Mouse (Mus musculus) heart, postnatal 10 days (tissue): Measurements from ENCODE around the gene Mfsd4b5. TPM values are rescaled to one million over a fixed set of nuclear protein-coding genes. Genes with fewer than 3 reads are reported as not detected.
"Not testable (repeated sequence)": the region's sequence is repeated elsewhere in the genome, so short reads cannot be mapped to it uniquely, and the experiment has no call there.

Source experiments
- DNase-seq, 2 experiments: peaks; one replicate each; pipeline ENCODE4 v3.0.0; 2021
- intact Hi-C: fragments of 180-260 bp; cut with DNase I; formaldehyde crosslinking; loops from one replicate; pipeline ENCODE4 v1.15.1; 2025
- total RNA-seq, 2 experiments: library from RNA; stranded (reverse); gene quantifications; 2 replicates each; pipeline ENCODE4 v1.2.3; 2021

Gene Mfsd4b5
- total RNA-seq, 2 experiments from 2014 or later = 0.30 to 0.50 TPM

- no peak for DNase-seq
- intact Hi-C loops = no loop called here
Observed at GRCm38 (mm10) chr10:39974982-39975381, 11.5 kb downstream of the Mfsd4b5 start.

DNA sequence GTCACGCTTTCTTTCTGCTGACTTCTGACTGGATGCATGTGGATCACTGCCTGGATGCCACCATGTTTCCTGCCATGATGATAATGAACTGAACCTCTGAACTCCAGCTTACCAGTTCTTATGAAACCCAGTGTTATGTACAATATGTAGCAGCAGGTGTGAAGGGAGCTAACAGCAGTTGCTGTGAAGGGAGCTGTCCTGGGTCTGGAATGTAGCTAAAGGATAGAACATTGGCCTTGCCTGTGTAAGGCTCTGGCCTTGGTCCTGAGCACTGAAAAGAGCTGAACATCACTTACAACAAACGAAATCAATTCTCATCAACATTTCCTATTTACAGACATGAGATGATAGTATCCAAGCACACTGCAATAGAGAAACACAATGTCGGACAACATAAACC lies 18.9 kb downstream of the Mfsd4b5 start:
- intact Hi-C loops = no loop called here
- DNase-seq = peak; percentile 31 to 55

- intact Hi-C loops = loop anchor here (2.0 kb wide), 1 partner anchor 791 kb away; no protein-coding TSS in a partner anchor
- no peak for DNase-seq
Observed at GRCm38 (mm10) chr10:39961906-39962305, 24.5 kb downstream of the Mfsd4b5 start.

GRCm38 (mm10) chr10:39960441-39960822 lies 26.0 kb downstream of the Mfsd4b5 start:
- no peak for DNase-seq
- intact Hi-C loops = loop anchor here (2.0 kb wide), 1 partner anchor 790 kb away; no protein-coding TSS in a partner anchor

- DNase-seq = peak; percentile 96 to 97
- intact Hi-C loops = loop anchor here (2.0 to 5.0 kb wide), 4 partner anchors 61 to 789 kb away; partner anchors contain the start of gene Mfsd4b4
Observed at GRCm38 (mm10) chr10:39959761-39960440, 26.5 kb downstream of the Mfsd4b5 start, which contains the start of gene Mfsd4b3. Gene Mfsd4b3, minus strand, starts transcription at chr10:39960153.

DNA sequence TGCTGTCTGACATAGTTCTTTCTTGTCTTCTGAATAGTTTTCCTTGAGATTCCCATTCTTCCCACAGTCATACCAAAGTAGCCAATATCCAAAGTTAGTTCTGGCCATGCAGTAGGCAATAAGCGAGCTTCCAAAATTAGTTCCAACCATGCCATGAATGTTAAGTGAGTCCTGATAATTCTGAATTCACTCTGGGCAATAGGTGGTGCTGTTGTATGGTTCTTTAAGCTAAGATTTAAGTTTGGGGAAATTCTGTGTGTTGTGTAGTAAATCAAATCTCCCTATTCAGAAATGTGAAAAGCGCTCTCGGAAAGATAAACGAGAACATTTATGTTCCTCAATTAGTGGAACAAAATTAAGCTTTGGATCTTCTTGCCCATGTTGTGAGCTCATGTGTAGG lies 28.2 kb downstream of the Mfsd4b5 start:
- peak; percentile 28 to 33 for DNase-seq
- intact Hi-C loops = loop anchor here (2.0 to 5.0 kb wide), 3 partner anchors 59 to 421 kb away; partner anchors contain the start of gene Mfsd4b4

DNA sequence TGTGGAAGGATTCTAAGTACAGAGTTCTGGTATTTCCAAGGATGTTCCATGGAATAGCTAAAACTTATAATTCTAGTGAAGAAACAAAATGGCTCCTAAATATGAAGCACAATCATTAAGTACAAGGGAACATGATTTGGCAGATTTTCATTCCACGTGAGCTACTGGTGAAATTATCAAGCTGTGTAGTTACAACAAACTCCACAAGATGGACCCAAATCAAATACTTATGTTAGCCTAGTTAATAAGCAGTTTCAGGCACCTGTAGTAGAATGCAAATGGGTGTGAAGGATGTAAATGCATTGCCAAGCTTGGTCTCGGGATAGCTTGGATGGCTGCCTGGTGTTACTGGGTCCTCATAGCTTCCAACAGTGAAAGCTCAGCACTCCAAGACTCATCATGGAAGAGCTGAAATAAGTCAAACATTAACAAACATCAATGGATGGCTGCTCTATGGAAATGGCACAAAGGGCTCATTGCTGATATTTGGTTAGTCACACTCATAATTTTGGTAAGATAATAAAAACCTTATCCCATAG lies 30.0 kb downstream of the Mfsd4b5 start:
- intact Hi-C loops = loop anchor here (5.0 kb wide), 2 partner anchors 256 to 419 kb away; no protein-coding TSS in a partner anchor
- DNase-seq = no peak

DNA sequence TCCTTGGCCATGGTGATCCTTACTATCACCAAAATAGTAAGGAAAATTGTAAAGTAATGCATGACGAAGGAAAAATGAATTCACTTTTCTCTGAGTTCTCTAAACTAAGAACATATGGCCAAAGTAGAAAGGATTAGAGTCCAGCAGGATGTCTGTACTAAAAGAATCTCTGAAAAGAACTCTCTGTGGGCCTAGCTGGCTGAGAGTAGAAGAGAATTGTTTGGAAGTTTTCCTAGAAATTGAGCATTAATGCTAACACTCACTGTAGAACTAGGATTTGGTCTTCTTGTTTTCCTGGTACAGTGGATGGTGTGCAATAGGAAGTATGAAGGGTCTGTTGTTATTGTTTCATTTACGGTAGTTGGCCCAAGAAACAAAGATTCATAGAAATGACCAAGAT lies 31.3 kb downstream of the Mfsd4b5 start:
- DNase-seq = no peak
- intact Hi-C loops = loop anchor here (5.0 kb wide), 2 partner anchors 257 to 418 kb away; no protein-coding TSS in a partner anchor

DNA sequence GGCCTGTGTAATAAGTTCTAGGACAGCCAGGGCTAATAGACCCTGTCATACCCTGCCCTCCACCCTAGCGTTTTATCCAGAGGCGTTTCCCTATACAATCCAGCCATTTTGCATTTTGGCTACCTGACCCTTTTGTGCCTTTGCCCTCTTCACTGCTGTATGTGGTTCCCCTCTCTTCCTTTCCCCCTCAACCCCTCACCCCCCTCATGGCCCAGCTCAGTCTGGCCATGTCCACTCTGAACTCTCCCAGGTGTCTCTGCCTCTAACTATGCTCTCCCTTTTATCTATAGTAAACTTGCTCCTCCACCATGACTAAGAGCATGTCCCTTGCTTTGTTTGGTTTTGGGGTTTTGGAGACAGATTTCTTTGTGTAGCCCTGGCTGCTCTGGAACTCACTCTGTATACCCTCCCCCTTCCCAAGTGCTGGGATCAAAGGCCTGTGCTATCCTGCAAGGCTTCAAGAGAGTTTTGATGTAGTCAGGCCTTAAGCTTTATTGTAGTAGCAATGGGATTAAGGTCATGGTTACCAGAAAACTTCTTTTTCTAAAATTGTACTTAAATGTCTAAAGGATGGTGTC lies 37.0 kb downstream of the Mfsd4b5 start:
- intact Hi-C loops = no loop called here
- no peak for DNase-seq

DNA sequence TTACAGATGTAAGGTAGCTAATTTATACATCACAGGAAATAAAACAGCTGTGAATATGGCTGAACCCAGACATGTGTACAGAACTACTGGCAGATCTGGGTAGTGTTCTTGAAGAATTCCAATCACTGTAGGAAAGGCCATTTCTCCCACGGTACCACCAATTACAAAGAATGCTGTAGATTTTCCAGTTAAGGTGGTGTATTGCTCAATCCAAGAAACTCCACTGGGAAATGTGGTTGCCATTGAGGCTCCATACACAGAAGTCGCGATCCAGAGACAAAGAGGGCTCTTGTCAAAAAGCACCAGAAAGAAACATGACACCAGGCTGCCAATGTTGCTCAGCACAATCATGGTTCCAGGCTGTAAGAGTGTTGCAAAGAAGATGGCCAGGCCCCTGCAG lies 39.3 kb downstream of the Mfsd4b5 start:
- intact Hi-C loops, DNase-seq: not testable (repeated sequence)

GRCm38 (mm10) chr10:39936553-39936952 lies 49.9 kb downstream of the Mfsd4b5 start:
- no peak for DNase-seq
- intact Hi-C loops = no loop called here

GRCm38 (mm10) chr10:39926616-39927139 lies 59.8 kb downstream of the Mfsd4b5 start, which contains the start of gene Mfsd4b2:
Gene Mfsd4b2, minus strand, starts transcription at chr10:39926923.
- peak; percentile 14 to 19 for DNase-seq
- intact Hi-C loops = no loop called here

GRCm38 (mm10) chr10:39924556-39924955 lies 61.9 kb downstream of the Mfsd4b5 start:
- DNase-seq, intact Hi-C loops: not testable (repeated sequence)

GRCm38 (mm10) chr10:39912616-39913015 lies 73.8 kb downstream of the Mfsd4b5 start:
- intact Hi-C loops = no loop called here
- DNase-seq = no peak

DNA sequence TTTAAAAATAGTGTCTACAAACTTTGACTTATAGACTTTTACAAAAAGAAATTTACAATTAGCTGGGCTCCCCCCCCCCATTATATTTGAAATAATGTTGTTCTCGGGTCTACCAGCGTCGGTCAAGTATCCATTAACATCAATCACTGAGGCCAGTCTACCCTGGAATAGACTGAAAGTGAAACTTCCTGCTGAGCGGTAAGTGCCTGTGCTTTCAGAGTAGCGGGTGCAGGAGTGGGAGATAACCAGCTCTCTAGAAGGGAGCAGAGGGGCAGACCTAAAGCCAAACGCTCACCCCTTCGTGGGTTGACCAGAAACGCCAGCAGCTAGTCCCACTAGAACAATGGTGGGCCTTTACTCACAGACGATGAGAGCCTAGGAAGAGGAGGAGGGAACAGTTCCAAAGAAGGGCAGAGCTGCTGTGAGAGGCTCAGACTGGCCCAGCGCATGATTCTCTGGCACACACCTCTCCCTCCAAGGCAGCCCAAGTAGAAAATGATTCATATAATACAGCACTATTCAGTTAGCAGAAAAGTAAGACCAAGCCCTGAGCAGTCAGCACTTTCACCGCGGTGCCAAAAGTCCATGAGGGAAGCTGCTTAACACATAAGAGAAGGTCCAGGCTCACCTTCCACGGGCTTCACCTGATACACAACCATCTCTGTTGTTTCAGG lies 77.5 kb downstream of the Mfsd4b5 start:
- no peak for DNase-seq
- intact Hi-C loops = no loop called here

Other genes starting within 250 kb of the Mfsd4b5 start
- 1 to 10 TPM; 3.3 to 3.8 TPM for gene Mfsd4b4, start 87.4 kb downstream of the Mfsd4b5 start, total RNA-seq
- under 1 TPM; 0.14 to 0.20 TPM for gene Mfsd4b2, start 59.7 kb downstream of the Mfsd4b5 start, total RNA-seq
- 1 to 10 TPM in 1 of 2 experiments, under 1 TPM in 1; 0.93 to 1.6 TPM for gene Mfsd4b3, start 26.5 kb downstream of the Mfsd4b5 start, total RNA-seq
- 1 to 10 TPM; 1.7 to 1.9 TPM for gene Mfsd4b1, start 38.6 kb upstream of the Mfsd4b5 start, total RNA-seq
- 10 to 100 TPM; 13.4 to 16.2 TPM for gene Slc16a10, start 155.6 kb upstream of the Mfsd4b5 start, total RNA-seq